In the genomic region with DNA sequence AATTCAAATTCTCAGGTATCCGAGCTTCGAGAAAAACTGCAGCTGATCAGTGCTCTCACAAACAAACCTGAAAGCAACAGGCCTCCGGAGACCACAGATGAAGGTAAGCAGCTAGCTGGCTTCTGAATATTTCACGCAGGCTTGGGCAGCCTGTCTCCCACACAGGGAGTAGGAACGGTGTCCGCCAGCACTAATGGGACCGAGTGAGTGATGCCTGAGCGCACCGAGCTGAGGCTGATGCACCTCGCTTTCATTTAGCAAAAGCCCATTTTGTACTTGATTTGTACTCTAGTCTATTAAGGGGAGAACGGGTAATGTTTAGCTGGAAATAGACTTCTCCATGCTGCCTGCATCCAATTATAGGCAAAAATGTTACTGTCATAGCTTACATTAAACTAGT, we compare ENCODE assay signal across 27 mouse cellular contexts. TPM values are rescaled to one million over a fixed set of nuclear protein-coding genes. Genes with fewer than 3 reads are reported as not detected.
"Had no signal": no experiment of that assay in that cellular context is flagged by ENCODE, and none has a peak within 500 bp of the region (broad histone marks: within the 10 kb centered on the region; RNA-seq: fewer than 3 reads in every experiment).

No protein-coding gene starts in this region.

- H3K9ac ChIP-seq: heart, embryonic 13.5 days; heart, embryonic 15.5 days; intestine, embryonic 15.5 days; limb, embryonic 12.5 days; liver, embryonic 13.5 days; liver, embryonic 15.5 days; liver, postnatal 0 days had no signal

- H3K4me1 ChIP-seq: heart, embryonic 13.5 days; heart, embryonic 15.5 days; intestine, embryonic 15.5 days; limb, embryonic 10.5 days; liver, embryonic 13.5 days; liver, embryonic 15.5 days had no signal

- H3K9me3 ChIP-seq: heart, embryonic 13.5 days; heart, embryonic 15.5 days; intestine, embryonic 15.5 days; limb, embryonic 10.5 days; limb, embryonic 12.5 days; liver, embryonic 13.5 days; liver, embryonic 15.5 days had no signal

- H3K4me3 ChIP-seq: gastrocnemius, adult 2 months; heart, adult 2 months; heart, embryonic 13.5 days; heart, embryonic 15.5 days; intestine, embryonic 15.5 days; layer of hippocampus, adult 2 months; left cerebral cortex, adult 2 months; limb, embryonic 10.5 days; limb, embryonic 12.5 days; liver, embryonic 13.5 days; liver, embryonic 15.5 days had no signal

- DNase-seq: gastrocnemius, adult 2 months; gastrocnemius, postnatal 10 days; gastrocnemius, postnatal 25 days; heart, adult 2 months; heart, postnatal 4 days; kidney, adult 18-20 months; kidney, adult 8-10 months; kidney, postnatal 10 days; kidney, postnatal 25 days; kidney, postnatal 4 days; liver; liver, embryonic 13.5 days; liver, postnatal 0 days had no signal

- H3K27ac ChIP-seq: gastrocnemius, adult 2 months; heart, adult 2 months; heart, embryonic 13.5 days; heart, embryonic 15.5 days; intestine, embryonic 15.5 days; layer of hippocampus, adult 2 months; left cerebral cortex, adult 2 months; limb, embryonic 10.5 days; limb, embryonic 12.5 days; liver, embryonic 13.5 days; liver, embryonic 15.5 days had no signal

- H3K27me3 ChIP-seq: heart, embryonic 13.5 days; heart, embryonic 15.5 days; intestine, embryonic 15.5 days; limb, embryonic 12.5 days; liver, embryonic 13.5 days; liver, embryonic 15.5 days had no signal

- H3K4me2 ChIP-seq: heart, embryonic 11.5 days; heart, embryonic 13.5 days; heart, embryonic 15.5 days; intestine, embryonic 15.5 days; limb, embryonic 12.5 days; liver, embryonic 11.5 days; liver, embryonic 13.5 days; liver, embryonic 15.5 days had no signal

- ATAC-seq: inflammation-experienced regulatory T-cells, adult 6 months; intestine, embryonic 15.5 days; intestine, postnatal 0 days; liver, postnatal 0 days had no signal

RNA-seq across cellular contexts. Expression of a gene that starts 16.2 kb away (rescaled TPM):
- total RNA-seq: granulocyte monocyte progenitor cell, adult 5-6 weeks had no signal
- polyA plus RNA-seq: heart, embryonic 15.5 days; kidney, embryonic 14.5 days; liver, embryonic 13.5 days; liver, embryonic 15.5 days had no signal
